Mouse (Mus musculus): Measurements from ENCODE around the gene Gm42906.

GRCm38 (mm10) chr5:151192266-151192665, 235.7 kb downstream of the Gm42906 start:
- no peak for TF ChIP-seq MAX (IDR thresholded peaks at IDR 0.05)
- no peak for TF ChIP-seq CTCF (IDR thresholded peaks at IDR 0.05; ENCODE audit: control insufficient read depth, insufficient read depth, insufficient read length)
- no peak for TF ChIP-seq MYOD1 (IDR thresholded peaks at IDR 0.05; ENCODE audit: control insufficient read depth, insufficient read length, low read depth)
- no peak for TF ChIP-seq MYOG (IDR thresholded peaks at IDR 0.05; ENCODE audit: control insufficient read depth, extremely low read depth, insufficient read length)
- no peak for TF ChIP-seq CEBPB (IDR thresholded peaks at IDR 0.05; ENCODE audit: low read depth)
- no peak for TF ChIP-seq USF1 (IDR thresholded peaks at IDR 0.05; ENCODE audit: low read depth)

Data from C2C12 (cell line).